Mouse (Mus musculus) adrenal gland, postnatal 36 days (tissue): ENCODE results near the gene Slc5a1. TPM values are rescaled to one million over a fixed set of nuclear protein-coding genes. Genes with fewer than 3 reads are reported as not detected.

Source experiments
- DNase-seq, 2 experiments: peaks; one replicate each; pipeline ENCODE4 v3.0.0; 2021; ENCODE audit warnings: mixed read lengths in 1 of 2
- long read RNA-seq, 2 experiments: library from polyadenylated mRNA; stranded (forward); transcript quantifications; one replicate each; pipeline ENCODE4 v2.0.0; 2021; ENCODE audit warnings: borderline sequencing depth in 2 of 2
- total RNA-seq, 2 experiments: library from RNA; stranded (reverse); gene quantifications; 2 replicates each; pipeline ENCODE4 v1.2.3; 2021

Gene Slc5a1
- total RNA-seq: not detected
- long read RNA-seq, experiment 1: 0 reads
- long read RNA-seq, experiment 2: 0 reads

- DNase-seq: no peak
Observed at GRCm38 (mm10) chr5:33104025-33104481, at the start of gene Slc5a1. TSS of gene Slc5a1 (plus strand) at chr5:33104219.

- no peak for DNase-seq
Observed at GRCm38 (mm10) chr5:33056126-33056765, 47.8 kb upstream of the Slc5a1 start.

- no peak for DNase-seq
Observed at GRCm38 (mm10) chr5:33070071-33070470, 33.9 kb upstream of the Slc5a1 start.

GRCm38 (mm10) chr5:33076490-33077191 is 27.4 kb upstream of the Slc5a1 start:
- no peak for DNase-seq

GRCm38 (mm10) chr5:33082896-33083295 is 21.1 kb upstream of the Slc5a1 start:
- no peak for DNase-seq

GRCm38 (mm10) chr5:33084599-33084998 is 19.4 kb upstream of the Slc5a1 start:
- DNase-seq: no peak

- DNase-seq: no peak
Observed at GRCm38 (mm10) chr5:33091342-33091741, 12.7 kb upstream of the Slc5a1 start.

GRCm38 (mm10) chr5:33095315-33095714 is 8.7 kb upstream of the Slc5a1 start:
- no peak for DNase-seq

GRCm38 (mm10) chr5:33102369-33103055 is 1.5 kb upstream of the Slc5a1 start:
- no peak for DNase-seq

GRCm38 (mm10) chr5:33104876-33105275 is 857 bp downstream of the Slc5a1 start:
- DNase-seq: no peak

GRCm38 (mm10) chr5:33105660-33106059 is 1.6 kb downstream of the Slc5a1 start:
- no peak for DNase-seq

- no peak for DNase-seq
Observed at GRCm38 (mm10) chr5:33107056-33107455, 3.0 kb downstream of the Slc5a1 start.

- no peak for DNase-seq
Observed at GRCm38 (mm10) chr5:33107778-33108405, 3.9 kb downstream of the Slc5a1 start.

GRCm38 (mm10) chr5:33121871-33122315 is 17.9 kb downstream of the Slc5a1 start:
- no peak for DNase-seq

- DNase-seq: no peak
Observed at GRCm38 (mm10) chr5:33123658-33124057, 19.6 kb downstream of the Slc5a1 start.

GRCm38 (mm10) chr5:33125318-33125717 is 21.3 kb downstream of the Slc5a1 start:
- no peak for DNase-seq

- DNase-seq: no peak
Observed at GRCm38 (mm10) chr5:33134132-33134531, 30.1 kb downstream of the Slc5a1 start.

GRCm38 (mm10) chr5:33135611-33136010 is 31.6 kb downstream of the Slc5a1 start:
- no peak for DNase-seq

- peak; percentile 32 to 55 for DNase-seq
Observed at GRCm38 (mm10) chr5:33142790-33143455, 38.9 kb downstream of the Slc5a1 start.

GRCm38 (mm10) chr5:33144025-33144424 is 40.0 kb downstream of the Slc5a1 start:
- DNase-seq: peak; percentile 62 to 65

GRCm38 (mm10) chr5:33146837-33147236 is 42.8 kb downstream of the Slc5a1 start:
- DNase-seq: no peak

- peak; percentile 71 to 73 for DNase-seq
Observed at GRCm38 (mm10) chr5:33147691-33148090, 43.7 kb downstream of the Slc5a1 start.
